ENCODE assay signal across 9 mouse cellular contexts in the genomic region with DNA sequence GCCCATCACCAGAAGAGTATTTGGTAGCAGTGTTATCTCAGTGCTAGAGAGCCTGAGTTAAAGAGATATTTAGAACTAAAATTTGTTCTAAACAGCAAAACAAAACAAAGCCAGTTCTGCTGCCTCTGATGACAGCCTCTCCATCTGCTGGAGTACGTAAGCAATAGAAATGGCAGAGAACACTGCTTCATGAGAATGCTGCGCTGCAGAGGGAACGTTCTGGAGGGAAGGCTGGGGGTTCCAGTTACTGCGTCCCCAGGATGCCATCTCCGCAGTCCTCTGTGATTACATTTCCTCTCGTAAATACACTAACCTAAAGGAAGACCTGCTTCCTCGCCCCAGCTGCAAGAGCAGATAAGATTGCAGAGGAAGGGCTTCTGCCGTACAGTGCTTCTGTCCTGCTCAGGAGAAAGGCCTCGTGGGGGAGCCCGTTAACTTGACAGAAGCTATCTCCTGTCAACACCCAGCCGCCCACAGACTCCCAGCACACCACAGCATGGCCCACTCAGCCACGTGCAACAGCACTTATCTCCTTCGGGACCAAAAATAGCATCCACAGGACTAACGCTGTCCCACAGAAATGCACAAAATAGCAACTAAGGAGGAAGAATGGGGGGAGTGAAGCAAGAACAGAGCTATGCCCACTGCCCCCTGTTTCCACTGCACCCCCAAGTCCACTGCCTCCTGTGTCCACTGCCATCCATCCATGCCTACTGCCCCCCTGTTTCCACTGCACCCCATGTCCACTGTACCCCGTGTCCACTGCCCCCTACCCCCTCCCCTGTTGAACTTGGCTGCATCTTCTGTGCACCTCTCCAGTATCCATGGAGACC. TPM values are rescaled to one million over a fixed set of nuclear protein-coding genes. Genes with fewer than 3 reads are reported as not detected.
DNase-seq lines count a peak whose midpoint lies in the region; ATAC-seq lines count a peak whose summit lies in the region.
"Had no signal": no experiment of that assay in that cellular context is flagged by ENCODE, and none has a peak within 500 bp of the region (broad histone marks: within the 10 kb centered on the region; RNA-seq: fewer than 3 reads in every experiment).

No protein-coding gene starts in this region.

- 62% methylated on average over 15 of the region's 15 CpGs for WGBS in hindbrain, embryonic 15.5 days
- 41% methylated on average over 15 of the region's 15 CpGs for WGBS in lung, embryonic 16.5 days
- WGBS in midbrain, embryonic 10.5 days: 86% methylated on average over 15 of the region's 15 CpGs

- peaks cover 18% of the 10 kb centered on the region for H3K4me1 ChIP-seq in hindbrain, embryonic 15.5 days (replicated peaks)
- peaks cover 17% of the 10 kb centered on the region for H3K4me1 ChIP-seq in lung, embryonic 16.5 days (replicated peaks; ENCODE audit: control insufficient read depth, insufficient read depth, low read length)
- H3K4me1 ChIP-seq in midbrain, embryonic 10.5 days: peaks cover 11% of the 10 kb centered on the region; the same call in 1 of the 2 replicates

- H3K36me3 ChIP-seq in hindbrain, embryonic 15.5 days: peaks cover 50% of the 10 kb centered on the region
- peaks cover 19% of the 10 kb centered on the region for H3K36me3 ChIP-seq in lung, embryonic 16.5 days (ENCODE audit: control insufficient read depth, insufficient read depth, low read length)
- H3K36me3 ChIP-seq in midbrain, embryonic 10.5 days: peaks cover 80% of the 10 kb centered on the region

- H3K4me3 ChIP-seq in hindbrain, embryonic 15.5 days: no peak overlapping the region
- no peak overlapping the region for H3K4me3 ChIP-seq in lung, embryonic 16.5 days (ENCODE audit: low read length)
- no peak overlapping the region for H3K4me3 ChIP-seq in midbrain, embryonic 10.5 days
- H3K4me3 ChIP-seq: midbrain, embryonic 12.5 days had no signal

- H3K9ac ChIP-seq in hindbrain, embryonic 15.5 days: no peak overlapping the region
- no peak overlapping the region for H3K9ac ChIP-seq in lung, embryonic 16.5 days (ENCODE audit: low read length)
- H3K9ac ChIP-seq: midbrain, embryonic 12.5 days had no signal

- ATAC-seq in frontal cortex, adult (ENCODE audit: low TSS enrichment): peak; percentile 74
- ATAC-seq in hindbrain, embryonic 15.5 days (ENCODE audit: low FRiP score, low read depth): no peak
- peak; percentile 51 for ATAC-seq in lung, embryonic 16.5 days (ENCODE audit: low read depth)

- H3K4me2 ChIP-seq in hindbrain, embryonic 15.5 days: no peak overlapping the region
- H3K4me2 ChIP-seq in lung, embryonic 16.5 days (ENCODE audit: low read depth, low read length): no peak overlapping the region
- H3K4me2 ChIP-seq: midbrain, embryonic 12.5 days had no signal

- peak overlapping the region; percentile 51; the same call in 1 of the 2 replicates for H3K27ac ChIP-seq in hindbrain, embryonic 15.5 days (replicated peaks)
- H3K27ac ChIP-seq in lung, embryonic 16.5 days (ENCODE audit: low read length): peak overlapping the region; percentile 65
- no peak overlapping the region for H3K27ac ChIP-seq in midbrain, embryonic 10.5 days (replicated peaks)
- H3K27ac ChIP-seq: midbrain, embryonic 12.5 days had no signal

- H3K27me3 ChIP-seq in hindbrain, embryonic 15.5 days: no peaks in the 10 kb centered on the region
- no peaks in the 10 kb centered on the region for H3K27me3 ChIP-seq in lung, embryonic 16.5 days (ENCODE audit: control insufficient read depth, insufficient read depth, low read depth, low read length)
- no peaks in the 10 kb centered on the region for H3K27me3 ChIP-seq in midbrain, embryonic 10.5 days (ENCODE audit: low read depth, poor library complexity, severe bottlenecking)
- H3K27me3 ChIP-seq: midbrain, embryonic 12.5 days had no signal

- DNase-seq in embryo, embryonic 11 days: peak; percentile 18
- no peak for DNase-seq in embryo, embryonic 10.5 days (ENCODE audit: low spot score)
- no peak for DNase-seq in cerebellum, adult 18-20 months
- no peak for DNase-seq in midbrain, embryonic 10.5 days (ENCODE audit: low spot score)
- no peak for DNase-seq in urinary bladder, postnatal 10 days (ENCODE audit: low spot score)

- no peaks in the 10 kb centered on the region for H3K9me3 ChIP-seq in hindbrain, embryonic 15.5 days
- no peaks in the 10 kb centered on the region for H3K9me3 ChIP-seq in lung, embryonic 16.5 days (ENCODE audit: control insufficient read depth, low read length)
- H3K9me3 ChIP-seq in midbrain, embryonic 10.5 days (replicated peaks): no peaks in the 10 kb centered on the region
- H3K9me3 ChIP-seq: midbrain, embryonic 12.5 days had no signal

RNA-seq across cellular contexts. Expression of a gene that starts 28.3 kb away (rescaled TPM):
- 20.1 and 23.0 TPM in 2 replicates for polyA plus RNA-seq in hindbrain, embryonic 15.5 days (2015; fragmentation: Nextera tagmentation; extraction: Ambion mirVana)
- 0.40 and 0.49 TPM in 2 replicates for polyA plus RNA-seq in lung, embryonic 16.5 days (2015; fragmentation: Nextera tagmentation; extraction: Ambion mirVana)
- 0.31 and 0.91 TPM in 2 replicates for polyA plus RNA-seq in midbrain, embryonic 10.5 days (2016; fragmentation: Nextera tagmentation; extraction: Ambion mirVana)

RNA-seq across cellular contexts. Expression of a gene that starts 33.2 kb away (rescaled TPM):
- polyA plus RNA-seq in hindbrain, embryonic 15.5 days (2015; fragmentation: Nextera tagmentation; extraction: Ambion mirVana): 1.9 and 2.7 TPM in 2 replicates
- 12.8 and 13.7 TPM in 2 replicates for polyA plus RNA-seq in lung, embryonic 16.5 days (2015; fragmentation: Nextera tagmentation; extraction: Ambion mirVana)
- 20.9 and 22.6 TPM in 2 replicates for polyA plus RNA-seq in midbrain, embryonic 10.5 days (2016; fragmentation: Nextera tagmentation; extraction: Ambion mirVana)

Comparison
In these comparisons a context has a peak if more than half of its experiments do, and no peak if none do; other contexts are left out.
1. RNA of a gene that starts 28.3 kb away (polyA plus RNA-seq): 20.1 to 23.0 TPM in hindbrain, embryonic 15.5 days; 0.31 to 0.91 TPM in midbrain, embryonic 10.5 days and 0.40 to 0.49 TPM in lung, embryonic 16.5 days; every median in the first group is over 10 times any median in the second.